Mouse (Mus musculus): ENCODE results near the gene Duox1.

Gene Duox1

GRCm38 (mm10) chr2:122356187-122356586 lies 40.7 kb downstream of the Duox1 start:
- DNase-seq = no peak

- no peak for DNase-seq
These were observed 44.8 kb downstream of the Duox1 start for GRCm38 (mm10) chr2:122360310-122360709.

GRCm38 (mm10) chr2:122361181-122361580 lies 45.7 kb downstream of the Duox1 start:
- peak; percentile 23 to 40 for DNase-seq

GRCm38 (mm10) chr2:122361868-122362621 lies 46.6 kb downstream of the Duox1 start:
- no peak for DNase-seq

GRCm38 (mm10) chr2:122362622-122363523 lies 47.4 kb downstream of the Duox1 start:
- DNase-seq = no peak

- DNase-seq = no peak
These were observed 49.0 kb downstream of the Duox1 start for GRCm38 (mm10) chr2:122364352-122364944.

GRCm38 (mm10) chr2:122365244-122365866 lies 49.9 kb downstream of the Duox1 start:
- DNase-seq = peak in 1 of 2 experiments; percentile 43

GRCm38 (mm10) chr2:122366039-122366438 lies 50.6 kb downstream of the Duox1 start:
- no peak for DNase-seq

GRCm38 (mm10) chr2:122366706-122367105 lies 51.2 kb downstream of the Duox1 start:
- no peak for DNase-seq

- no peak for DNase-seq
These were observed 51.7 kb downstream of the Duox1 start for GRCm38 (mm10) chr2:122367181-122367580.

GRCm38 (mm10) chr2:122367701-122368080 lies 52.2 kb downstream of the Duox1 start:
- no peak for DNase-seq

- DNase-seq = peak; percentile 27 to 34
These were observed 52.9 kb downstream of the Duox1 start for GRCm38 (mm10) chr2:122368081-122368971.

GRCm38 (mm10) chr2:122368995-122369739 lies 53.7 kb downstream of the Duox1 start, which contains the start of gene Shf:
Gene Shf, minus strand, starts transcription at chr2:122369162.
- peak; percentile 91 for DNase-seq

GRCm38 (mm10) chr2:122370101-122370750 lies 54.8 kb downstream of the Duox1 start:
- no peak for DNase-seq

- DNase-seq = no peak
These were observed 56.6 kb downstream of the Duox1 start for GRCm38 (mm10) chr2:122372067-122372466.

GRCm38 (mm10) chr2:122372541-122372940 lies 57.1 kb downstream of the Duox1 start:
- no peak for DNase-seq

- no peak for DNase-seq
These were observed 58.5 kb downstream of the Duox1 start for GRCm38 (mm10) chr2:122374012-122374411.

GRCm38 (mm10) chr2:122374666-122375331 lies 59.3 kb downstream of the Duox1 start:
- DNase-seq = no peak

GRCm38 (mm10) chr2:122375391-122375991 lies 60.0 kb downstream of the Duox1 start:
- DNase-seq = peak; percentile 93 to 96

All from B cell, adult 2 months (primary cell).